Mouse (Mus musculus) hindbrain, postnatal 0 days (tissue): ENCODE results near the gene Keg1. TPM values are rescaled to one million over a fixed set of nuclear protein-coding genes. Genes with fewer than 3 reads are reported as not detected.
"Not testable (repeated sequence)": the region's sequence is repeated elsewhere in the genome, so short reads cannot be mapped to it uniquely, and the experiment has no call there.

ENCODE experiments used
- ATAC-seq: fragments of 200-750 bp; cut with Nextera tagmentation; 2 replicates; pipeline ENCODE4 v1.8.0; 2017; ENCODE audit warnings: mild to moderate bottlenecking, moderate TSS enrichment, moderate library complexity
- DNase-seq: peaks from one replicate; pipeline ENCODE4 v3.0.0-alpha.2; 2015; ENCODE audit warnings: low spot score
- H3K27ac ChIP-seq: fragments of 300-500 bp; sonication (generic); 2 replicates; pipeline ENCODE4 v1.5.1; 2014; ENCODE audit warnings: mild to moderate bottlenecking
- H3K27me3 ChIP-seq: fragments of 300-500 bp; sonication (generic); 2 replicates; pipeline ENCODE4 v1.6.1; 2014; ENCODE audit warnings: low read length, mixed read lengths; ENCODE audit not compliant: insufficient read depth
- H3K36me3 ChIP-seq: fragments of 300-500 bp; sonication (generic); 2 replicates; pipeline ENCODE4 v1.6.1; 2014; ENCODE audit warnings: low read length, mixed read lengths; ENCODE audit not compliant: insufficient read depth
- H3K4me1 ChIP-seq: fragments of 300-500 bp; sonication (generic); 2 replicates; pipeline ENCODE4 v1.6.1; 2014; ENCODE audit warnings: antibody characterized with exemption, low read length, mixed read lengths; ENCODE audit not compliant: insufficient read depth
- H3K4me2 ChIP-seq: fragments of 300-500 bp; sonication (generic); 2 replicates; pipeline ENCODE4 v1.6.1; 2014; ENCODE audit warnings: low read depth, mild to moderate bottlenecking, low read length, moderate library complexity, mixed read lengths
- H3K4me3 ChIP-seq: fragments of 300-500 bp; sonication (generic); 2 replicates; pipeline ENCODE4 v1.5.1; 2014; ENCODE audit warnings: low read length
- H3K9ac ChIP-seq: fragments of 300-500 bp; sonication (generic); replicated peaks from 2 replicates; pipeline ENCODE4 v1.6.1; 2014; ENCODE audit warnings: mild to moderate bottlenecking, low read length, moderate library complexity, mixed read lengths
- H3K9me3 ChIP-seq: fragments of 300-500 bp; sonication (generic); 2 replicates; pipeline ENCODE4 v1.6.1; 2016; ENCODE audit warnings: low read length, mixed read lengths
- CTCF ChIP-seq: IDR thresholded peaks from 2 replicates; pipeline ENCODE4 v1.5.1; 2016; ENCODE audit warnings: antibody characterized with exemption, control low read depth, low read depth
- WGBS: fragments of 180-500 bp; shearing (Covaris S2); extraction: QIAGEN DNeasy Blood & Tissue Kit; methylation state at CpG from one replicate; pipeline ENCODE4 v1.1.7; 2014; 5-methylcytosine and 5-hydroxymethylcytosine counted together
- polyA plus RNA-seq: library from polyadenylated mRNA; unstranded; fragments of >200 nt; fragmentation: Nextera tagmentation; extraction: Ambion mirVana; gene quantifications from 2 replicates; pipeline ENCODE4 v1.2.1, GENCODE M21; 2015
- total RNA-seq: library from RNA; depleted of rRNA; stranded (reverse); fragments of >200 nt; gene quantifications from 2 replicates; pipeline ENCODE4 v1.2.3, GENCODE M21; 2014

The Keg1 gene
- total and polyA plus RNA-seq, 2 experiments from 2014 or later = not detected

GRCm38 (mm10) chr19:12684638-12685037 lies 10.9 kb upstream of the Keg1 start:
- H3K27me3 ChIP-seq = no peaks in the 10 kb centered on the region
- no peak overlapping the region for H3K4me2 ChIP-seq
- DNase-seq (no peak), ATAC-seq (no peak)
- no peak overlapping the region for H3K9ac ChIP-seq
- no peaks in the 10 kb centered on the region for H3K9me3 ChIP-seq
- TF ChIP-seq CTCF = no peak
- H3K36me3 ChIP-seq = no peaks in the 10 kb centered on the region
- H3K4me1 ChIP-seq = no peaks in the 10 kb centered on the region
- H3K4me3 ChIP-seq = no peak overlapping the region
- H3K27ac ChIP-seq = no peak overlapping the region

DNA sequence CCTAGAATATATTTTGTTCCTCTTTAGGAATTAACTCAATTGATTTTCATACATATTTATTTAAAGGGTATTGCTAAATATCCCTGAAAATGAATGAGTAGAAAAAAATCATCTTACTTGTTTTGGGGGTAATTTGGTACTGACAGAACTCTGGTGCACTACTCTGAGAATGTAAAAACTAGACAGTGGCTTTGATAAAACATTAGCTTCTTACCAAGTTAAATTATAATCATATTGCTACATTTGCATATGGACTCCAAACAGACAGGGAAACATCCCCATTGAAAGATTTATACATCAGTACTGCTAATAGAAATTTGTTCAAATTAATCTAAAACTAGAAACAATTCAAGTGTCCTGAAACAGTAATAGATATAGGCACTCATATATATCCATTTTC lies 10.4 kb upstream of the Keg1 start:
- ATAC-seq (no peak), DNase-seq (no peak)
- H3K4me1 ChIP-seq = no peaks in the 10 kb centered on the region
- H3K9me3 ChIP-seq = no peaks in the 10 kb centered on the region
- TF ChIP-seq CTCF = no peak
- no peaks in the 10 kb centered on the region for H3K36me3 ChIP-seq
- H3K27me3 ChIP-seq = no peaks in the 10 kb centered on the region
- no peak overlapping the region for H3K4me3 ChIP-seq
- no peak overlapping the region for H3K9ac ChIP-seq
- no peak overlapping the region for H3K4me2 ChIP-seq
- H3K27ac ChIP-seq = no peak overlapping the region

DNA sequence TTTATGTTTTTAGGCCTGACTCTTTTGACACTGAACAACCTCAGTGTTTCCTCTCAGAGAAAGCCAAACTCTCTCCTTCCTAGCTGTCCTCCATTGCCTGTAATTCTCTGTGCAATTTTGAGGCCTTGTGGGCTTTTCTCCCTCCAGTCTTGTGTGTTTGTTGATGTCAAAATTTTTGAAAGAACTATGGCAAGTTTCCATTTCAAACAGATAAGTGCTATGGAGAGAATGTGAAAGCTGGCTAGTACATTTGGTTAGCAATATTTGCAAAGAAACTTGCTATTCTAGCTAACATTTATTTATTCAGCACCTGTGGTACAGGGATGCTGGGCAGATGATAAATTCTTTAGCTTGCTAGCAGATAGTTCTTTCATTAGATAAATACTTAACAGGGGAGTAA lies 635 bp downstream of the Keg1 start:
- H3K27me3 ChIP-seq = no peaks in the 10 kb centered on the region
- no peak overlapping the region for H3K4me3 ChIP-seq
- H3K36me3 ChIP-seq = no peaks in the 10 kb centered on the region
- TF ChIP-seq CTCF = no peak
- no peak overlapping the region for H3K4me2 ChIP-seq
- no peak overlapping the region for H3K27ac ChIP-seq
- DNase-seq = no peak
- no peaks in the 10 kb centered on the region for H3K9me3 ChIP-seq
- no peak overlapping the region for H3K9ac ChIP-seq
- no peaks in the 10 kb centered on the region for H3K4me1 ChIP-seq
- no peak for ATAC-seq

- no peak for DNase-seq
- no peaks in the 10 kb centered on the region for H3K36me3 ChIP-seq
- no peak overlapping the region for H3K27ac ChIP-seq
- 72% methylated on average over 2 of the region's 2 CpGs for WGBS
- H3K4me1 ChIP-seq = no peaks in the 10 kb centered on the region
- no peaks in the 10 kb centered on the region for H3K27me3 ChIP-seq
- ATAC-seq = no peak
- H3K4me2 ChIP-seq = no peak overlapping the region
- H3K9me3 ChIP-seq = no peaks in the 10 kb centered on the region
- no peak for TF ChIP-seq CTCF
- no peak overlapping the region for H3K4me3 ChIP-seq
- no peak overlapping the region for H3K9ac ChIP-seq
Measured at GRCm38 (mm10) chr19:12708458-12708857, 12.9 kb downstream of the Keg1 start.

- H3K27me3 ChIP-seq = no peaks in the 10 kb centered on the region
- H3K9ac ChIP-seq = no peak overlapping the region
- H3K9me3 ChIP-seq = no peaks in the 10 kb centered on the region
- H3K4me2 ChIP-seq = no peak overlapping the region
- H3K36me3 ChIP-seq = no peaks in the 10 kb centered on the region
- ATAC-seq (no peak), DNase-seq (no peak)
- TF ChIP-seq CTCF = no peak
- H3K4me3 ChIP-seq = no peak overlapping the region
- no peak overlapping the region for H3K27ac ChIP-seq
- no peaks in the 10 kb centered on the region for H3K4me1 ChIP-seq
Measured at GRCm38 (mm10) chr19:12708986-12709385, 13.4 kb downstream of the Keg1 start.

DNA sequence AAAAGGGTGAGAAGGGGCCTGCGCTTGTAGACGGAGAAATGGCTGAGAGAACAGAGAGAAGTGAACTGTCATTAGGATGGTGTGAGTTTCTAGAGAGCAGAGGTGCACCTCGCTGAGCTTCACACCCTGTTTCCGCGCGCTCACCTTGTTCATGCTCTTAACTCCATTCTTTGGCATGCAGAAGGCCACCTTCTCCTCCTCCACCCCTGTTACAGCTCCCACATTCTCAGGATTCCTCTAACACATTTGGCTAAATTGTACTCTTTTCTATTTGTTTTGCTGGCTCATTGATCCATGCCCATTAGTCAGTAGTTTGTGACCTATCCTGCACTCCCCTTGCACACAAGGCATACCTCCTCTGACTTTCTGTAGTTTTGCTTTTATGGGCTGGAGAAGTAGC lies 23.6 kb downstream of the Keg1 start:
- Histone ChIP-seq H3K27ac (no peak overlapping the region), H3K27me3 (no peaks in the 10 kb centered on the region), H3K4me1 (no peaks in the 10 kb centered on the region), H3K9ac (no peak overlapping the region), H3K4me2 (no peak overlapping the region), H3K9me3 (no peaks in the 10 kb centered on the region), H3K4me3 (no peak overlapping the region), H3K36me3 (no peaks in the 10 kb centered on the region)
- no peak for ATAC-seq
- no peak for DNase-seq
- 84% methylated on average over 6 of the region's 6 CpGs for WGBS
- TF ChIP-seq CTCF = no peak

DNA sequence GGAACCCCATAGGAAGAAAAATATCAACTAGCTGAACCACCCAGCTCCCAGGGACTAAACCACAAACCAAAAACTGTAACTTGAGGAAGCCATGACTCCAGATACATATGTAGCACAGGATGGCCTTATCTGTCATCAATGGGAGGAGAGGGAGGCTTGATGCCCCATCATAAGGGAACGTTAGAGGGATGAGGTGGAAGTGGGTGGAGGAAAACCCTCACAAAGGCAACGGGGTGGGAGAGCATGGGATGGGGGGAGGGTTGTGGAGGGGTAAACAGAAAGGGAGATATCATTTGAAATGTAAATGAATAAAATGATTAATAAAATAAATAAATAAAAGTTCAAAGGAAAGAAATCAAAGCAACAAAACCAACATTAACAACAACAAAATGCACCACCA lies 24.9 kb downstream of the Keg1 start:
- ATAC-seq (no peak), DNase-seq (no peak)
- Histone ChIP-seq H3K4me3 (no peak overlapping the region), H3K4me1 (no peaks in the 10 kb centered on the region), H3K36me3 (no peaks in the 10 kb centered on the region), H3K9me3 (no peaks in the 10 kb centered on the region), H3K27me3 (no peaks in the 10 kb centered on the region), H3K9ac (no peak overlapping the region), H3K4me2 (no peak overlapping the region), H3K27ac (no peak overlapping the region)
- WGBS = 77% methylated on average over 2 of the region's 2 CpGs
- no peak for TF ChIP-seq CTCF

DNA sequence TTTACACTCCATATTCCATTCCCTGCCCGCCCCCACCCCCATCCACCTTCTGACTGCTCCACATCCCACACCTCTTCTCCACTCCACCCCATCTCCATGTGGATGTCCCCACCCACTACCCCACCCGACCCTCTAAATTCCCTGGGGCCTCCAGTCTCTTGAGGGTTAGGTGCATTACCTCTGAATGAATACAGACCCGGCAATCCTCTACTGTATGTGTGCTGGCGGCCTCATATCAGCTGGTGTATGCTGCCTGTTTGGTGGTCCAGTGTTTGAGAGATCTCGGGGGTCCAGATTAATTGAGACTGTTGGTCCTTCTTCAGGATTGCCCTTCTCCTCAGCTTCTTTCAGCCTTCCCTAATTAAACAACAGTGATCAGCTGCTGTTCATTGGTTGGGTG lies 25.3 kb downstream of the Keg1 start:
- not testable (repeated sequence) for H3K4me3 ChIP-seq, H3K27ac ChIP-seq, H3K36me3 ChIP-seq, H3K27me3 ChIP-seq, H3K4me2 ChIP-seq, ATAC-seq, H3K9ac ChIP-seq, H3K4me1 ChIP-seq, DNase-seq, H3K9me3 ChIP-seq
- 95% methylated on average over 5 of the region's 5 CpGs for WGBS

- not testable (repeated sequence) for H3K27me3 ChIP-seq, H3K4me1 ChIP-seq, H3K4me2 ChIP-seq, H3K9me3 ChIP-seq, ATAC-seq, H3K4me3 ChIP-seq, H3K36me3 ChIP-seq, DNase-seq, H3K27ac ChIP-seq, H3K9ac ChIP-seq
- 91% methylated on average over 7 of the region's 7 CpGs for WGBS
Measured at GRCm38 (mm10) chr19:12721596-12721995, 26.0 kb downstream of the Keg1 start.
